Mouse (Mus musculus) gastrocnemius, postnatal 14 days (tissue): ENCODE data around the gene Unk. TPM values are rescaled to one million over a fixed set of nuclear protein-coding genes. Genes with fewer than 3 reads are reported as not detected.

Source experiments
- DNase-seq: peaks from one replicate; pipeline ENCODE4 v3.0.0; 2021; ENCODE audit warnings: mixed read lengths
- intact Hi-C: fragments of 180-260 bp; cut with DNase I; formaldehyde crosslinking; loops from one replicate; pipeline ENCODE4 v1.15.1; 2025; ENCODE audit warnings: low total_unique reads
- total RNA-seq, 2 experiments: library from RNA; stranded (reverse); gene quantifications; 2 replicates each; pipeline ENCODE4 v1.2.3; 2021

Unk gene
- total RNA-seq, 2 experiments from 2014 or later, result 7.3 to 7.7 TPM

GRCm38 (mm10) chr11:116099462-116099861 is 69.3 kb downstream of the Unk start:
- intact Hi-C loops, result no loop called here
- DNase-seq, result no peak

GRCm38 (mm10) chr11:116100385-116100784 is 70.3 kb downstream of the Unk start:
- DNase-seq, result peak; percentile 88
- intact Hi-C loops, result no loop called here

- intact Hi-C loops, result no loop called here
- DNase-seq, result no peak
These were observed 70.7 kb downstream of the Unk start for GRCm38 (mm10) chr11:116100839-116101238.

- intact Hi-C loops, result no loop called here
These were observed 71.8 kb downstream of the Unk start for GRCm38 (mm10) chr11:116101931-116102381.

GRCm38 (mm10) chr11:116102472-116102871 is 72.3 kb downstream of the Unk start:
- no peak for DNase-seq
- intact Hi-C loops, result no loop called here

More at GRCm38 (mm10) chr11:116101931-116102381, 71.8 kb downstream of the Unk start:
- DNase-seq, result peak; percentile 74

- intact Hi-C loops, result no loop called here
- peak; percentile 30 for DNase-seq
These were observed 73.5 kb downstream of the Unk start for GRCm38 (mm10) chr11:116103572-116103971.

GRCm38 (mm10) chr11:116104006-116104646 is 74.0 kb downstream of the Unk start:
- DNase-seq, result peak; percentile 79
- intact Hi-C loops, result no loop called here

GRCm38 (mm10) chr11:116105065-116105464 is 74.9 kb downstream of the Unk start:
- no peak for DNase-seq
- intact Hi-C loops, result no loop called here

GRCm38 (mm10) chr11:116106154-116106962 is 76.2 kb downstream of the Unk start:
- intact Hi-C loops, result no loop called here
- no peak for DNase-seq

GRCm38 (mm10) chr11:116106963-116107776 is 77.0 kb downstream of the Unk start:
- intact Hi-C loops, result no loop called here
- DNase-seq, result no peak

GRCm38 (mm10) chr11:116107777-116108285 is 77.7 kb downstream of the Unk start:
- intact Hi-C loops, result no loop called here

GRCm38 (mm10) chr11:116108464-116109137 is 78.5 kb downstream of the Unk start:
- DNase-seq, result peak; percentile 83
- intact Hi-C loops, result no loop called here

More at GRCm38 (mm10) chr11:116107777-116108285, 77.7 kb downstream of the Unk start:
- no peak for DNase-seq

- DNase-seq, result peak; percentile 57
- intact Hi-C loops, result no loop called here
These were observed 79.4 kb downstream of the Unk start for GRCm38 (mm10) chr11:116109441-116110081.

GRCm38 (mm10) chr11:116110131-116110530 is 80.0 kb downstream of the Unk start:
- intact Hi-C loops, result no loop called here
- DNase-seq, result peak; percentile 91

GRCm38 (mm10) chr11:116110540-116110939 is 80.4 kb downstream of the Unk start:
- intact Hi-C loops, result no loop called here
- DNase-seq, result no peak
